Mouse (Mus musculus): Measurements from ENCODE around the gene Insc. TPM values are rescaled to one million over a fixed set of nuclear protein-coding genes. Genes with fewer than 3 reads are reported as not detected.

The Insc gene
- total RNA-seq, 2 experiments from 2014 or later: 1.0 to 3.4 TPM

DNA sequence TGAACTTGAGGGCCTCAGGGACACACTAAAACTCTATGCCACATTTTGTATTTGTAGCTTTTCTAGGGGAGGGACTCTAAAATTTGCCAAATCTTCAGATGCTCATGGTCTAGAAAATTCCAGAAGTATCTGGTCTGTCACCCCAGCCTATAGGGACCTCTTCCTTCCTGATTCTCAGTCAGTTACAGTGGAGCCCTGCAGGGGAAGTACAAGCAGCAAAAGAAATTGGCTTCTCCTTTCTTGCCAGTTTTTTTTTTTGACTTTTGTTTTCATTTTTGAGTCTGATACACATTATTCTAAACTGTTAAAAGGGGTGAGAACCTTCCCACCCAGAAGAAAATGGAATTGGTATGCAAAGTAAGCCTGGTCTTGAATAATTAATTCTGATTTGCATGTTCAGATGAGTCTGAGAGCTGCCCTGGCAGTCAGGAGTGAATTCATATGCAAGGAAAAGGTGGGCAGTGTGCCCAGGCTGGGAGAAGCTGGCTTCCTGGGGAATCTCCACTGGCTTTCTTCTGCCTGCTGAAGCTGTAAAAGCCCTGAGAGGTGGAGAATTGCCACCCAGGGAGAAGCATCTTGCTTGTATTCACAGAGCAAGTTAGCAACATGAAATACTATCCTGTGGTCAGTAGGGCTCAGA is 149.2 kb downstream of the Insc start:
- DNase-seq: peak; percentile 10
- intact Hi-C loops (cut with DNase I; ENCODE audit: low total_unique reads): no loop called here

DNA sequence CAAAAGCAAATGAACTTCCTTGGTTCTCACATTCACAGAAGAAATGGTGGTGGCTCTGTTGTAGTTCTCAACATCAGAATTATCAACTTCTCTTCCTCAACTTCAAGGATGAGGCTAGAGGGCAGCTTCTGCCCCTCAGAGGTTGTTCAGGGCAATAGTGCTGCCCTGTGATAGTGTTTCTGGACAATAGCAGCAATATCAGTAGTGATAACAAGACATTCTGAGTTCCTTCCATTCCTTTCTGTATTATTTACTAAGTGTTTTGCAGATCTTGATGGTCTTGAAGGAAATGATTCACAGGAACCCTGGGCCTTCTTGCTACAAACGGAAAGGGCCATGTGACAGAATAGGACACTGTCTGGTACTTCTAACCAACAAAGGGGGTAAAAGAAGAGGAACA is 150.4 kb downstream of the Insc start:
- intact Hi-C loops (cut with DNase I; ENCODE audit: low total_unique reads): no loop called here
- DNase-seq: no peak

DNA sequence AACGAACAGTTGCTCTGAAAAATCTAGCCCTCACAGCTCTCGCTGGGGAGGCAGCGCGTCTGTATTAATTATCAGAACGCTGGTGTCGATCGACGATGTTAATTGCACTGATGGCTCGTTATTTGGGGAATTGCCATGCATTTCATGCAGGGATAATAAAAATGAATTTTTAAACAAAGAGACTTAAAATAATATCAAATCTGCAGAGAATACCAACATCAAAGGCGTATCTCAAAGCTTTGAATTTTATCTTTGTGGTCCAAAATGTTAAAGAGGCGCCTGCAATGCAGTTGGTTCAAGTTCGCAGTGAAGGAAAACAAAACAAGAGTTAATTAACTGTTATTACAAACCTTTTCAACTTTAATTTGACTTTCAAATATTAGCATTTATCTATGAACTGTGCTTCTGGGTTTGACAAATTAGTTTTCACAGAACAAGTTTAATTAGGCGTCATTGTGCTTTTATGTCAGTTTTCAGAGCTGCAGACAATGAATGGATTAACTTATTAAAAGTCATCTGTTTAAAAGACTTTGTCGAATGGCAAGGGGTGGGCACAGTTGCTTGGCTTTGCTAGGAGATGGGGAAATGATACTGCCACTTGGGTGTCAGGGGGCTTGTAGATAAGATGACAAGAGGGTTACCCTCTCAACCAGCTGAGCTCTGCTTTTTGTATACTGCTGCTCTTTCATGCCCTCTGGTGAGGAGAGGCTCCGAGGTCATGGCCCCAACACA is 153.6 kb downstream of the Insc start:
- no peak for DNase-seq
- intact Hi-C loops (cut with DNase I; ENCODE audit: low total_unique reads): no loop called here

Other genes with a start within 250 kb of the Insc start
- gene Cyp2r1, start 180.7 kb upstream of the Insc start, total RNA-seq (2021): under 1 TPM; 0.45 to 0.47 TPM
- gene Calca, start 107.3 kb upstream of the Insc start, total RNA-seq (2021): not detected
- not detected for gene Calcb, start 25.1 kb upstream of the Insc start, total RNA-seq (2021)